Mouse (Mus musculus) bone marrow, adult 2 months (tissue): ENCODE measurements around the gene Tmem107. TPM values are rescaled to one million over a fixed set of nuclear protein-coding genes. Genes with fewer than 3 reads are reported as not detected.

Experiments used
- H3K27ac ChIP-seq: fragments of 200-500 bp; 2 replicates; pipeline ENCODE4 v1.5.1; 2012; ENCODE audit warnings: low read depth, mild to moderate bottlenecking, control low read depth, inconsistent platforms, low read length; ENCODE audit not compliant: control insufficient read depth, poor library complexity, insufficient read depth
- H3K4me1 ChIP-seq: fragments of 200-500 bp; 2 replicates; pipeline ENCODE4 v1.6.1; 2011; ENCODE audit warnings: low read length; ENCODE audit not compliant: control insufficient read depth, insufficient read depth
- H3K4me3 ChIP-seq: fragments of 200-500 bp; replicated peaks from 2 replicates; pipeline ENCODE3; 2011; ENCODE audit warnings: mild to moderate bottlenecking, low read depth, low read length, control low read depth; ENCODE audit not compliant: control insufficient read depth
- CTCF ChIP-seq: fragments of 200-500 bp; IDR thresholded peaks from 2 replicates; pipeline ENCODE4 v1.5.1; 2011; ENCODE audit warnings: low read length, control low read depth; ENCODE audit not compliant: control insufficient read depth, insufficient read depth
- POLR2A ChIP-seq: fragments of 200-500 bp; IDR thresholded peaks from 2 replicates; pipeline ENCODE4 v1.6.1; 2011; ENCODE audit warnings: low read depth, mild to moderate bottlenecking, control low read depth, low read length, borderline replicate concordance; ENCODE audit not compliant: control insufficient read depth
- WGBS: fragments of 180-500 bp; shearing (Covaris S2); methylation state at CpG from one replicate; pipeline ENCODE4 v1.1.7; 2018; 5-methylcytosine and 5-hydroxymethylcytosine counted together
- polyA plus RNA-seq: library from polyadenylated mRNA; stranded (reverse); fragments of >200 nt; gene quantifications from 2 replicates; pipeline ENCODE4 v1.2.4, GENCODE M21; 2011; ENCODE audit warnings: low replicate concordance; ENCODE audit not compliant: missing spikeins, insufficient read depth, insufficient read length

Gene Tmem107
- polyA plus RNA-seq, 1 experiment: 31.0 TPM

DNA sequence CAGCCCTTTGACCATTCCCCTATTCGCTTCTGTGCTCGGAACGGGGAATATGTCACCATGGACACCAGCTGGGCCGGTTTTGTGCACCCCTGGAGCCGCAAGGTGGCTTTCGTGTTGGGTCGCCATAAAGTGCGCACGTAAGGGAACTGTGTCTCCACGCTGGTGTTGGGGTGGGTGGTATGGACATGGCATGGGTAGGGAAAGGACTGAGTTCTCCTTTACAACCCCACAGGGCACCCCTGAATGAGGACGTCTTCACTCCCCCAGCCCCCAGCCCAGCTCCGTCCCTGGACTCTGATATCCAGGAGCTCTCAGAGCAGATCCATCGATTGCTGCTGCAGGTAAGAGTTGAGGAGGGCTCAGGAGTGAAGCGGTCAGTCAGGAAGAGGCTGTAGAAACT, 32.5 kb downstream of the Tmem107 start:
- TF ChIP-seq CTCF (no peak), POLR2A (no peak)
- H3K4me1 ChIP-seq: peaks cover 7% of the 10 kb centered on the region; the same call in 1 of the 2 replicates
- no peak overlapping the region for H3K27ac ChIP-seq
- 94% methylated on average over 14 of the region's 14 CpGs for WGBS
- H3K4me3 ChIP-seq: no peak overlapping the region

DNA sequence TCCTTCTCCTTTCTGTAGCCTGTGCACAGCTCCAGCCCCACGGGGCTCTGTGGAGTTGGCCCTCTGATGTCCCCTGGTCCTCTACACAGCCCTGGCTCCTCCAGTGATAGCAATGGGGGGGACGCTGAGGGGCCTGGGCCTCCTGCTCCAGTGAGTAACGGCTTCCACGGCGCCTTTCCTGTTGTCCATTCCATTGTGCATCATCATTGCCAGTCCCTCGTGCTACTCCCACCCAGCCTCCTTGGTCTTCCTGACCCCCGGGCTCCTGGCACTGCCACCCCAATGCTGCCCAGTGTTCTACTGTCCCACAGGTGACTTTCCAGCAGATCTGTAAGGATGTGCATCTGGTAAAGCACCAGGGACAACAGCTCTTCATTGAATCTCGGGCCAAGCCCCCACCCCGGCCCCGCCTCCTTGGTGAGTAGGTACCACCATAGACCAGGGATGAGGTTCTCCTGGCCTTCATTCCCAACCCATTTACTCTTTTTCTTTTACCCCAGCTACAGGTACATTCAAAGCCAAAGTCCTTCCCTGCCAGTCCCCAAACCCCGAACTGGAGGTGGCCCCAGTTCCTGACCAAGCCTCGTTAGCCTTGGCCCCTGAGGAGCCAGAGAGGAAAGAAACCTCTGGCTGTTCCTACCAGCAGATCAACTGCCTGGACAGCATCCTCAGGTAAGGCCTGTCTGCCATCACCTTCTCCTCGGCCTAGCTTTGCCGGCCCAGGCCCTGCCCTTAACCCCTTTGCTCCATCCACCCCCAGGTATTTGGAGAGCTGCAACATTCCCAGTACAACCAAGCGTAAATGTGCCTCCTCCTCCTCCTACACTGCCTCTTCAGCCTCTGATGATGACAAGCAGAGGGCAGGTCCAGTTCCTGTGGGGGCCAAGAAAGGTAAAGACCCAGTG, 33.2 kb downstream of the Tmem107 start:
- 91% methylated on average over 15 of the region's 15 CpGs for WGBS
- Histone ChIP-seq H3K27ac (no peak overlapping the region), H3K4me3 (no peak overlapping the region), H3K4me1 (peaks cover 2% of the 10 kb centered on the region; the same call in 1 of the 2 replicates)
- TF ChIP-seq CTCF: no peak
- TF ChIP-seq POLR2A: no peak

GRCm38 (mm10) chr11:69104487-69104886, 33.9 kb downstream of the Tmem107 start:
- 87% methylated on average over 14 of the region's 14 CpGs for WGBS
- no peak for TF ChIP-seq POLR2A
- no peak overlapping the region for H3K27ac ChIP-seq
- peaks cover 2% of the 10 kb centered on the region; the same call in 1 of the 2 replicates for H3K4me1 ChIP-seq
- H3K4me3 ChIP-seq: no peak overlapping the region

DNA sequence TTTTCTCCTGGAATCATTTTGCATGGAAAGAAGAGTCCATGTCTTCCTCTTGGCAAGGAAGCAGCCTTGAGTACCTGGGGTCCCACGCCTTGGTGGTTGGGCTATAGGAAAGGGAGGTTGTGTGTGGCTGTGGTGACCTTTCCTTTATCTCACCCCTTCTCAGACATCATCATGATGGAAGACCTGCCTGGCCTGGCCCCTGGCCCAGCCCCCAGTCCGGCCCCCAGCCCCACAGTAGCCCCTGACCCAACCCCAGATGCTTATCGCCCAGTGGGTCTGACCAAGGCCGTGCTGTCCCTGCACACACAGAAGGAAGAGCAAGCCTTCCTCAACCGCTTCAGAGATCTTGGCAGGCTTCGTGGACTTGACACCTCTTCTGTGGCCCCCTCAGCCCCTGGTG, 34.6 kb downstream of the Tmem107 start:
- TF ChIP-seq CTCF: no peak
- no peak for TF ChIP-seq POLR2A
- Histone ChIP-seq H3K4me3 (no peak overlapping the region), H3K4me1 (peaks cover 2% of the 10 kb centered on the region; the same call in 1 of the 2 replicates), H3K27ac (no peak overlapping the region)
- 90% methylated on average over 6 of the region's 6 CpGs for WGBS

DNA sequence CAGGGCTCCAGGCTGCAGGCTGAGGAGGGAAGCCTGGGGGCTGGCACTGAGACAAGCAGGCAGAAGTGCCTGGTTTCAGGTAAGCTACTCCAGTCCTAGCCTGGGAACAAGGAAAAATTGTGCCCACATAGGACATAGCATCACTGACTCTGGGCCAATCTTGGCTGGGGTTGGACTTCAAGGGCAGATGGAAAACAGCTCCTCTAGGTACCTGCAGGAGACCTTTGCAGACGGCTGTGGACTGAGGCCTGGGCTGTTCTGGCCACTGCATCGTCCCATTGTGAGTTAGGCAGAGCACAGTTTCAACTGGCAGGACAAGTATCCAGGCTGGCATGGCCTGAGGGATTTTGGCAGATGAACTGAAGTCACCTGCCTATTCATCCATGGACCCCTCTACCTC, 35.2 kb downstream of the Tmem107 start:
- 78% methylated on average over 2 of the region's 2 CpGs for WGBS
- peaks cover 1% of the 10 kb centered on the region; the same call in 1 of the 2 replicates for H3K4me1 ChIP-seq
- H3K27ac ChIP-seq: no peak overlapping the region
- no peak overlapping the region for H3K4me3 ChIP-seq
- TF ChIP-seq CTCF (no peak), POLR2A (no peak)

DNA sequence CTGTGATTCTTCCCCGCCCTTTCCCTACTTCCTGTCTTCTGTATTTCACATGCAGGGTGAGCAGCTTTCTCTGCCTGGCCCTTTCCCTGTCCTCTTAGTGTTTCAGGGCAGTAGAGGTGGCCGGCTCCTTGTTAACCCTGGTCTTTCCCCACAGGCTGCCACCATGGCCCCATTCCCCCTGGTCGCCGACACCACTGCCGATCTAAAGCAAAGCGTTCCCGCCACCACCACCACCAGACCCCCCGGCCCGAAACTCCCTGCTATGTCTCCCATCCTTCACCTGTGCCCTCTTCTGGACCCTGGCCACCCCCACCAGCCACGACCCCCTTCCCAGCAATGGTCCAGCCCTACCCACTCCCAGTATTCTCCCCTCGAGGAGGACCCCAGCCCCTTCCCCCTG, 35.7 kb downstream of the Tmem107 start:
- TF ChIP-seq POLR2A: no peak
- TF ChIP-seq CTCF: no peak
- 88% methylated on average over 11 of the region's 11 CpGs for whole genome bisulfite sequencing
- no peaks in the 10 kb centered on the region for H3K4me1 ChIP-seq
- H3K4me3 ChIP-seq: no peak overlapping the region
- H3K27ac ChIP-seq: no peak overlapping the region

DNA sequence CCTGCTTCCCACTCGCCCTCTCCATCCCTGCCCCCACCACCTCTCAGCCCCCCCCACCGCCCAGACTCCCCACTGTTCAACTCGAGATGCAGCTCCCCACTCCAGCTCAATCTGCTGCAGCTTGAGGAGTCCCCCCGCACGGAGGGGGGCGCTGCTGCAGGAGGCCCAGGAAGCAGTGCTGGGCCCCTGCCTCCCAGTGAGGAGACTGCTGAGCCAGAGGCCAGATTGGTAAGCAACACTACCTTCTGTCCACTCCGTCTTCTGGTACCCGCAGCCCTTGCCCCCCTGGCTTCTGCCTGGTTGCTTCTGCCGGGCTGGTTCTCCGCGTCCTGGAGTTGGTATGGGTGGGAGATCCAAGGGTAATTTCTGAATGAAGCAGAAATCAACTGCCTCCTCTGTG, 36.2 kb downstream of the Tmem107 start:
- Histone ChIP-seq H3K4me3 (no peak overlapping the region), H3K4me1 (no peaks in the 10 kb centered on the region), H3K27ac (no peak overlapping the region)
- TF ChIP-seq CTCF: no peak
- TF ChIP-seq POLR2A: no peak
- 88% methylated on average over 11 of the region's 11 CpGs for WGBS

DNA sequence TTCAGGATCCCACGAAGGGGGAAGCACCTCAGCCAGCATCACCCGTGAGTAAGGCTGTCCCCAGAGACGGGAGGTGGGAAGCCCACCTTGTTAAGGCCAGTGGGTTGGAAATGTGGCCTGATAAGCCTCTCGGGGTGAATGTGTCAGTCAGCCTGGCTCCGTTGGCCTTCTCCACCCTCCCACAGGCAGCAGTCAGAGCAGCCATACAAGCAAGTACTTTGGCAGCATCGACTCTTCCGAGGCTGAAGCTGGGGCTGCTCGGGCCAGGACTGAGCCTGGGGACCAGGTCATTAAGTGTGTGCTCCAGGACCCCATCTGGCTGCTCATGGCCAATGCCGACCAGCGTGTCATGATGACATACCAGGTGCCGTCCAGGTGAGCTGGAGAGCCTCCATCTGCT, 37.1 kb downstream of the Tmem107 start:
- Histone ChIP-seq H3K4me3 (no peak overlapping the region), H3K27ac (no peak overlapping the region), H3K4me1 (no peaks in the 10 kb centered on the region)
- 86% methylated on average over 11 of the region's 11 CpGs for WGBS
- TF ChIP-seq CTCF (no peak), POLR2A (no peak)

- H3K27ac ChIP-seq: no peak overlapping the region
- 89% methylated on average over 9 of the region's 9 CpGs for WGBS
- no peak overlapping the region for H3K4me3 ChIP-seq
- TF ChIP-seq CTCF: no peak
- no peak for TF ChIP-seq POLR2A
- no peaks in the 10 kb centered on the region for H3K4me1 ChIP-seq
Measured at GRCm38 (mm10) chr11:69108223-69108622, 37.6 kb downstream of the Tmem107 start.
